Mouse (Mus musculus): Measurements from ENCODE around the gene Mknk1.
A peak's percentile ranks its signal among the peaks of the same experiment; 100 is the strongest.

Gene Mknk1

GRCm38 (mm10) chr4:115894281-115894680 lies 55.3 kb downstream of the Mknk1 start:
- peak; percentile 80 for DNase-seq (ENCODE audit: low read depth)

- DNase-seq (ENCODE audit: low read depth): no peak
Observed at GRCm38 (mm10) chr4:115897901-115898631, 59.1 kb downstream of the Mknk1 start.

GRCm38 (mm10) chr4:115902816-115903215 lies 63.8 kb downstream of the Mknk1 start:
- DNase-seq (ENCODE audit: low read depth): peak; percentile 93

- DNase-seq (ENCODE audit: low read depth): no peak
Observed at GRCm38 (mm10) chr4:115904375-115904774, 65.4 kb downstream of the Mknk1 start.

GRCm38 (mm10) chr4:115905701-115906100 lies 66.7 kb downstream of the Mknk1 start:
- DNase-seq (ENCODE audit: low read depth): no peak

GRCm38 (mm10) chr4:115906791-115907190 lies 67.8 kb downstream of the Mknk1 start:
- no peak for DNase-seq (ENCODE audit: low read depth)

- peak; percentile 14 for DNase-seq (ENCODE audit: low read depth)
Observed at GRCm38 (mm10) chr4:115907994-115908393, 69.0 kb downstream of the Mknk1 start.

- DNase-seq (ENCODE audit: low read depth): peak; percentile 47
Observed at GRCm38 (mm10) chr4:115908641-115909040, 69.6 kb downstream of the Mknk1 start.

GRCm38 (mm10) chr4:115911586-115911985 lies 72.6 kb downstream of the Mknk1 start:
- no peak for DNase-seq (ENCODE audit: low read depth)

GRCm38 (mm10) chr4:115919911-115920310 lies 80.9 kb downstream of the Mknk1 start:
- DNase-seq (ENCODE audit: low read depth): no peak

- peak; percentile 52 for DNase-seq (ENCODE audit: low read depth)
Observed at GRCm38 (mm10) chr4:115922688-115923087, 83.7 kb downstream of the Mknk1 start.

GRCm38 (mm10) chr4:115923262-115923880 lies 84.4 kb downstream of the Mknk1 start:
- peak; percentile 34 for DNase-seq (ENCODE audit: low read depth)

GRCm38 (mm10) chr4:115927637-115928036 lies 88.6 kb downstream of the Mknk1 start:
- no peak for DNase-seq (ENCODE audit: low read depth)
